Mouse (Mus musculus) spleen, adult 2 months (tissue): ENCODE results near the gene Tanc1. TPM values are rescaled to one million over a fixed set of nuclear protein-coding genes. Genes with fewer than 3 reads are reported as not detected.

ENCODE experiments used
- DNase-seq, 2 experiments: peaks; one replicate each; pipeline versions ENCODE4 v3.0.0 to v3.0.0-alpha.2; 2012 to 2021; ENCODE audit warnings: low spot score in 2 of 2, low read depth in 1 of 2
- H3K27ac ChIP-seq: fragments of 200-500 bp; 2 replicates; pipeline ENCODE4 v1.5.1; 2012; ENCODE audit warnings: low read length, inconsistent platforms; ENCODE audit not compliant: insufficient read depth
- H3K27me3 ChIP-seq: fragments of 200-500 bp; 2 replicates; pipeline ENCODE4 v1.6.1; 2012; ENCODE audit warnings: mild to moderate bottlenecking, moderate library complexity, low read length, inconsistent platforms; ENCODE audit not compliant: control insufficient read depth, insufficient read depth
- H3K36me3 ChIP-seq: fragments of 200-500 bp; 2 replicates; pipeline ENCODE4 v1.6.1; 2012; ENCODE audit warnings: mild to moderate bottlenecking, low read length, inconsistent platforms; ENCODE audit not compliant: control insufficient read depth, insufficient read depth
- H3K4me1 ChIP-seq: fragments of 200-500 bp; 2 replicates; pipeline ENCODE4 v1.6.1; 2011; ENCODE audit warnings: inconsistent platforms; ENCODE audit not compliant: control insufficient read depth, insufficient read depth, insufficient read length
- H3K4me3 ChIP-seq: fragments of 200-500 bp; 2 replicates; pipeline ENCODE4 v1.5.1; 2011; ENCODE audit warnings: mild to moderate bottlenecking, inconsistent platforms; ENCODE audit not compliant: insufficient read depth, insufficient read length; ENCODE audit errors: extremely low read depth
- CTCF ChIP-seq: fragments of 200-500 bp; IDR thresholded peaks from 2 replicates; pipeline ENCODE4 v1.5.1; 2011; ENCODE audit warnings: mild to moderate bottlenecking, inconsistent platforms; ENCODE audit not compliant: insufficient read depth, insufficient read length, insufficient replicate concordance; ENCODE audit errors: extremely low read depth
- POLR2A ChIP-seq: fragments of 200-500 bp; IDR thresholded peaks from 2 replicates; pipeline ENCODE4 v1.6.1; 2011; ENCODE audit warnings: low read depth, low read length, inconsistent platforms
- WGBS: fragments of 180-500 bp; shearing (Covaris S2); methylation state at CpG from one replicate; pipeline ENCODE4 v1.1.7; 2018; 5-methylcytosine and 5-hydroxymethylcytosine counted together
- polyA plus RNA-seq: library from polyadenylated mRNA; depleted of rRNA; stranded (reverse); fragments of >200 nt; gene quantifications from 2 replicates; pipeline ENCODE4 v1.2.3, GENCODE M21; 2012

Gene Tanc1
- polyA plus RNA-seq, 1 experiment, result 5.5 TPM

GRCm38 (mm10) chr2:59706806-59707205, 95.0 kb downstream of the Tanc1 start:
- WGBS, result 71% methylated on average over 12 of the region's 12 CpGs
- TF ChIP-seq CTCF (no peak), POLR2A (no peak)

GRCm38 (mm10) chr2:59707922-59708706, 96.3 kb downstream of the Tanc1 start:
- WGBS, result 87% methylated on average over 13 of the region's 13 CpGs
- Histone ChIP-seq H3K36me3 (no peaks in the 10 kb centered on the region), H3K4me1 (no peaks in the 10 kb centered on the region), H3K4me3 (no peak overlapping the region), H3K27me3 (no peaks in the 10 kb centered on the region), H3K27ac (no peak overlapping the region)
- TF ChIP-seq POLR2A (no peak), CTCF (no peak)
- DNase-seq, result no peak

More at GRCm38 (mm10) chr2:59706806-59707205, 95.0 kb downstream of the Tanc1 start:
- Histone ChIP-seq H3K36me3 (no peaks in the 10 kb centered on the region), H3K27ac (no peak overlapping the region), H3K4me1 (no peaks in the 10 kb centered on the region), H3K4me3 (no peak overlapping the region), H3K27me3 (no peaks in the 10 kb centered on the region)
- no peak for DNase-seq

- Histone ChIP-seq H3K4me1 (no peaks in the 10 kb centered on the region), H3K36me3 (no peaks in the 10 kb centered on the region), H3K27me3 (no peaks in the 10 kb centered on the region), H3K27ac (no peak overlapping the region), H3K4me3 (no peak overlapping the region)
- DNase-seq, result no peak
- TF ChIP-seq CTCF (no peak), POLR2A (no peak)
- 89% methylated on average over 6 of the region's 6 CpGs for WGBS
Observed at GRCm38 (mm10) chr2:59710771-59711170, 98.9 kb downstream of the Tanc1 start.

GRCm38 (mm10) chr2:59711992-59712391, 100.2 kb downstream of the Tanc1 start:
- TF ChIP-seq POLR2A (no peak), CTCF (no peak)
- no peak for DNase-seq
- H3K4me1 ChIP-seq, result no peaks in the 10 kb centered on the region
- 90% methylated on average over 8 of the region's 8 CpGs for WGBS
- no peaks in the 10 kb centered on the region for H3K36me3 ChIP-seq
- H3K4me3 ChIP-seq, result no peak overlapping the region
- no peaks in the 10 kb centered on the region for H3K27me3 ChIP-seq
- H3K27ac ChIP-seq, result no peak overlapping the region

GRCm38 (mm10) chr2:59712484-59712883, 100.6 kb downstream of the Tanc1 start:
- H3K4me3 ChIP-seq, result no peak overlapping the region
- DNase-seq, result no peak
- no peak overlapping the region for H3K27ac ChIP-seq
- H3K4me1 ChIP-seq, result no peaks in the 10 kb centered on the region
- no peaks in the 10 kb centered on the region for H3K27me3 ChIP-seq
- no peak for TF ChIP-seq POLR2A
- no peak for TF ChIP-seq CTCF
- no peaks in the 10 kb centered on the region for H3K36me3 ChIP-seq
- WGBS, result 88% methylated on average over 9 of the region's 9 CpGs

- no peak for TF ChIP-seq POLR2A
- TF ChIP-seq CTCF, result no peak
- no peak for DNase-seq
- Histone ChIP-seq H3K4me3 (no peak overlapping the region), H3K27me3 (no peaks in the 10 kb centered on the region), H3K36me3 (no peaks in the 10 kb centered on the region), H3K4me1 (no peaks in the 10 kb centered on the region), H3K27ac (no peak overlapping the region)
- 83% methylated on average over 9 of the region's 9 CpGs for WGBS
Observed at GRCm38 (mm10) chr2:59713626-59714556, 102.0 kb downstream of the Tanc1 start.

GRCm38 (mm10) chr2:59714992-59715391, 103.2 kb downstream of the Tanc1 start:
- H3K27me3 ChIP-seq, result no peaks in the 10 kb centered on the region
- H3K36me3 ChIP-seq, result no peaks in the 10 kb centered on the region
- no peak for DNase-seq
- no peak overlapping the region for H3K27ac ChIP-seq
- TF ChIP-seq POLR2A (no peak), CTCF (no peak)
- no peaks in the 10 kb centered on the region for H3K4me1 ChIP-seq
- 88% methylated on average over 2 of the region's 2 CpGs for WGBS
- H3K4me3 ChIP-seq, result no peak overlapping the region
